Mouse (Mus musculus) liver, embryonic 14.5 days (tissue): Measurements from ENCODE around the gene Ap3b1.

Source experiments
- CTCF ChIP-seq: IDR thresholded peaks from 2 replicates; pipeline ENCODE4 v1.5.1; 2016; ENCODE audit warnings: antibody characterized with exemption, low read depth, control low read depth
- EP300 ChIP-seq: IDR thresholded peaks from 2 replicates; pipeline ENCODE4 v1.6.1; 2016; ENCODE audit warnings: antibody characterized with exemption, low read depth

GRCm38 (mm10) chr13:94381427-94381826 lies 22.7 kb downstream of the Ap3b1 start:
- TF ChIP-seq CTCF (no peak), EP300 (no peak)
